Mouse (Mus musculus) heart, postnatal 0 days (tissue): Measurements from ENCODE around the gene Minos1. TPM values are rescaled to one million over a fixed set of nuclear protein-coding genes. Genes with fewer than 3 reads are reported as not detected.
A peak's percentile ranks its signal among the peaks of the same experiment; 100 is the strongest.

Experiments
- ATAC-seq: fragments of 200-750 bp; cut with Nextera tagmentation; 2 replicates; pipeline ENCODE4 v1.8.0; 2017; ENCODE audit warnings: low read depth, moderate number of reproducible peaks, moderate library complexity; ENCODE audit not compliant: insufficient read depth
- DNase-seq: peaks from one replicate; pipeline ENCODE4 v3.0.0-alpha.2; 2016; ENCODE audit warnings: low spot score
- H3K27ac ChIP-seq: fragments of 300-500 bp; sonication (generic); 2 replicates; pipeline ENCODE4 v1.5.1; 2014; ENCODE audit warnings: low read depth, mild to moderate bottlenecking
- H3K27me3 ChIP-seq: fragments of 300-500 bp; sonication (generic); 2 replicates; pipeline ENCODE4 v1.6.1; 2014; ENCODE audit warnings: low read length, mixed read lengths; ENCODE audit not compliant: control insufficient read depth, insufficient read depth
- H3K36me3 ChIP-seq: fragments of 300-500 bp; sonication (generic); replicated peaks from 2 replicates; pipeline ENCODE4 v1.6.1; 2014; ENCODE audit warnings: low read length, mixed read lengths; ENCODE audit not compliant: control insufficient read depth, insufficient read depth
- H3K4me1 ChIP-seq: fragments of 300-500 bp; sonication (generic); 2 replicates; pipeline ENCODE4 v1.6.1; 2014; ENCODE audit warnings: antibody characterized with exemption; ENCODE audit not compliant: control insufficient read depth, insufficient read depth
- H3K4me2 ChIP-seq: fragments of 300-500 bp; sonication (generic); 2 replicates; pipeline ENCODE4 v1.6.1; 2014; ENCODE audit warnings: low read depth, mild to moderate bottlenecking, low read length, moderate library complexity
- H3K4me3 ChIP-seq: fragments of 300-500 bp; sonication (generic); 2 replicates; pipeline ENCODE4 v1.5.1; 2014; ENCODE audit warnings: low read depth, low read length
- H3K9ac ChIP-seq: fragments of 300-500 bp; sonication (generic); replicated peaks from 2 replicates; pipeline ENCODE4 v1.6.1; 2014; ENCODE audit warnings: low read depth, low read length, mixed read lengths
- H3K9me3 ChIP-seq: fragments of 300-500 bp; sonication (generic); replicated peaks from 2 replicates; pipeline ENCODE4 v1.6.1; 2016; ENCODE audit warnings: low read length; ENCODE audit not compliant: control insufficient read depth
- CTCF ChIP-seq: IDR thresholded peaks from 2 replicates; pipeline ENCODE4 v1.5.1; 2016; ENCODE audit warnings: antibody characterized with exemption, control low read depth, low read depth
- EP300 ChIP-seq: IDR thresholded peaks from 2 replicates; pipeline ENCODE4 v1.6.1; 2016; ENCODE audit warnings: antibody characterized with exemption, low read depth
- WGBS: fragments of 180-500 bp; shearing (Covaris S2); extraction: QIAGEN DNeasy Blood & Tissue Kit; methylation state at CpG from one replicate; pipeline ENCODE4 v1.1.7; 2014; 5-methylcytosine and 5-hydroxymethylcytosine counted together
- polyA plus RNA-seq: library from polyadenylated mRNA; unstranded; fragments of >200 nt; fragmentation: Nextera tagmentation; extraction: Ambion mirVana; gene quantifications from 2 replicates; pipeline ENCODE4 v1.2.1, GENCODE M21; 2015
- total RNA-seq: library from RNA; depleted of rRNA; stranded (reverse); fragments of >200 nt; gene quantifications from 2 replicates; pipeline ENCODE4 v1.2.3, GENCODE M21; 2014; ENCODE audit warnings: low replicate concordance

Gene Minos1
- total and polyA plus RNA-seq, 2 experiments from 2014 or later: 33.2 to 1,270 TPM

- H3K4me1 ChIP-seq: peaks cover 20% of the 10 kb centered on the region
- no peak for TF ChIP-seq EP300
- TF ChIP-seq CTCF: no peak
- DNase-seq: peak; percentile 40
- H3K9me3 ChIP-seq: no peaks in the 10 kb centered on the region
- peak; percentile 58 for ATAC-seq
- 2% methylated on average over 87 of the region's 105 CpGs for WGBS
- no peaks in the 10 kb centered on the region for H3K36me3 ChIP-seq
- peak within 1 kb of the TSS; percentile 68 for H3K9ac ChIP-seq
- no peak within 1 kb of the TSS for H3K27ac ChIP-seq
- peak within 1 kb of the TSS; percentile 65 for H3K4me3 ChIP-seq
- peak within 1 kb of the TSS; percentile 98 for H3K4me2 ChIP-seq
- H3K27me3 ChIP-seq: peaks cover 16% of the 10 kb centered on the region; the same call in 1 of the 2 replicates
These were observed 38.3 kb downstream of the Minos1 start, which contains the start of gene Nbl1 for GRCm38 (mm10) chr4:139092356-139093195. Gene Nbl1 (minus strand): TSS chr4:139092993.

- H3K4me3 ChIP-seq: peak overlapping the region; percentile 65
- peak overlapping the region; percentile 68 for H3K9ac ChIP-seq
- no peak overlapping the region for H3K27ac ChIP-seq
- peaks cover 20% of the 10 kb centered on the region for H3K4me1 ChIP-seq
- no peak for TF ChIP-seq CTCF
- no peak for TF ChIP-seq EP300
- WGBS: 9% methylated on average over 28 of the region's 28 CpGs
- no peaks in the 10 kb centered on the region for H3K9me3 ChIP-seq
- no peak for ATAC-seq
- no peaks in the 10 kb centered on the region for H3K36me3 ChIP-seq
- H3K4me2 ChIP-seq: peak overlapping the region; percentile 98
- no peak for DNase-seq
- peaks cover 16% of the 10 kb centered on the region; the same call in 1 of the 2 replicates for H3K27me3 ChIP-seq
These were observed 39.2 kb downstream of the Minos1 start for GRCm38 (mm10) chr4:139091478-139092355.

GRCm38 (mm10) chr4:139091066-139091465, 39.8 kb downstream of the Minos1 start:
- no peak for ATAC-seq
- Histone ChIP-seq H3K9ac (no peak overlapping the region), H3K4me2 (peak overlapping the region; percentile 98; the same call in 1 of the 2 replicates), H3K36me3 (no peaks in the 10 kb centered on the region), H3K27ac (no peak overlapping the region), H3K4me3 (peak overlapping the region; percentile 65; the same call in 1 of the 2 replicates), H3K27me3 (peaks cover 16% of the 10 kb centered on the region; the same call in 1 of the 2 replicates), H3K9me3 (no peaks in the 10 kb centered on the region), H3K4me1 (peaks cover 14% of the 10 kb centered on the region; the same call in 1 of the 2 replicates)
- TF ChIP-seq EP300 (no peak), CTCF (no peak)
- DNase-seq: no peak
- 69% methylated on average over 7 of the region's 7 CpGs for WGBS

- Histone ChIP-seq H3K27me3 (peaks cover 16% of the 10 kb centered on the region; the same call in 1 of the 2 replicates), H3K9ac (no peak overlapping the region), H3K27ac (no peak overlapping the region), H3K9me3 (no peaks in the 10 kb centered on the region), H3K4me1 (0 out of 2 replicates have a peak, but pooled peaks cover 8% of the 10 kb centered on the region), H3K4me3 (no peak overlapping the region), H3K36me3 (no peaks in the 10 kb centered on the region), H3K4me2 (no peak overlapping the region)
- no peak for ATAC-seq
- 69% methylated on average over 15 of the region's 15 CpGs for WGBS
- DNase-seq: no peak
- TF ChIP-seq EP300 (no peak), CTCF (no peak)
These were observed 40.5 kb downstream of the Minos1 start for GRCm38 (mm10) chr4:139090303-139090940.
